Mouse (Mus musculus) c-Kit-positive CD71-positive TER-119-positive erythroid progenitor cells, embryonic 14.5 days (primary cell): ENCODE measurements around the gene Zmym4.

Source experiments
- DNase-seq: peaks from one replicate; pipeline ENCODE4 v3.0.0-alpha.2; 2013; ENCODE audit warnings: low spot score

Gene Zmym4

GRCm38 (mm10) chr4:126822891-126823882, 144.7 kb downstream of the Zmym4 start:
- DNase-seq: no peak

GRCm38 (mm10) chr4:126814854-126815253, 153.1 kb downstream of the Zmym4 start:
- DNase-seq: no peak

DNA sequence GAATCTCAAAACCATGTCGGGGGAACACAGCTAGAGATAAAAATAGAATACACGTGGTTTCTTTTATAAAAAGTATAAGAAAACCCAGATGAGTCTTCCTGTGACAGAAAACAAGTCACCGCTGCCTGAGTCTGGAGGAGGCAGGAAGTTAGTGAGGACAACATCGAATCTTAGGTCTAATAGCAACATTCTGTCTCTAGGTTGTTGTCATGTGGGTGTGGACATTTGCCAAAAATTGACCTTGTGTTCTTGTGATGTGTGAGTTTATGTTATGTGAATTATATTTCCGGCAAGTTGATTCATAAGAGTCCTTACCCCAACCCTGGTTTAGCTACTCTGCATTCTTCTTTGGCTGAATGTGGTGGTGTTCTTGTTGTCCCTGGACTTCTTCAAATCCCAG, 154.7 kb downstream of the Zmym4 start:
- DNase-seq: no peak
